Mouse (Mus musculus): Measurements from ENCODE around the gene Itgb6.

The Itgb6 gene

DNA sequence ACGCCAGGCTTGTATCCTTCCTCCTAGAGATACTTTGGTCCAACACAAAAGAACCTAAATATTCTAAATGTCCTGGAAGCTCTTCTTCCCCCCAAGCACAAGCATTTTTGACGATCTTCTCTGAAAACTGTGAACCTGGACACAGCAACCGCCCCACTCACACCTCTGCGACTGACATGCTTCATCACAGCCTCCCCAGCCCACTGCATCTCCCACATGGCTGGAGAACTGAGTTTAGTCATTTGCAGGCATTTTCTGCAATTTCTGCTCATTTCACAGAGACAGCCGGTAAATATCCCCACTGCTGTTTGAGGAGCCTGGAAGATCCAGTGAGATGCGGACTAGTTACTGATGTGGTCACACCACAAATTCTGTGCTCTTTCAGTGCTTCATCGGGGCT is 107.7 kb downstream of the Itgb6 start:
- DNase-seq (ENCODE audit: low read depth, low spot score), result no peak

DNA sequence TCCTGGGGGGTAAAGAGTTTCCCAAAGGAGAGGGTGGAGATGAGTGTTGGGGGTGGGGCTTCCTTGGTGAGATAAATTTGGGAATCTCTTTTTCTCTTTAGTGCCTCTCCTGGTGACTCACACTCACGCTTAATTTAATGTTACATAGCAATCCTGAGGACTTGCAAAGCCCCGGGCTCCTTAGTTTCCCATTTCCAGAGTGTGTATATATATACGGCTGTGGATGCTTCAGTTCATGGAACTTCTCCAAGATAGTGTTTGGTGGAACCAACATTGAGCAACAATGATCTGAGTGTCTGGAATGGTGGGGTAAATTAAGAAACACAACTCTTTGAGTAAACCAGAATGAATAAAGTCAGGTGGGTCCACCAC is 108.6 kb downstream of the Itgb6 start:
- no peak for DNase-seq (ENCODE audit: low read depth, low spot score)

DNA sequence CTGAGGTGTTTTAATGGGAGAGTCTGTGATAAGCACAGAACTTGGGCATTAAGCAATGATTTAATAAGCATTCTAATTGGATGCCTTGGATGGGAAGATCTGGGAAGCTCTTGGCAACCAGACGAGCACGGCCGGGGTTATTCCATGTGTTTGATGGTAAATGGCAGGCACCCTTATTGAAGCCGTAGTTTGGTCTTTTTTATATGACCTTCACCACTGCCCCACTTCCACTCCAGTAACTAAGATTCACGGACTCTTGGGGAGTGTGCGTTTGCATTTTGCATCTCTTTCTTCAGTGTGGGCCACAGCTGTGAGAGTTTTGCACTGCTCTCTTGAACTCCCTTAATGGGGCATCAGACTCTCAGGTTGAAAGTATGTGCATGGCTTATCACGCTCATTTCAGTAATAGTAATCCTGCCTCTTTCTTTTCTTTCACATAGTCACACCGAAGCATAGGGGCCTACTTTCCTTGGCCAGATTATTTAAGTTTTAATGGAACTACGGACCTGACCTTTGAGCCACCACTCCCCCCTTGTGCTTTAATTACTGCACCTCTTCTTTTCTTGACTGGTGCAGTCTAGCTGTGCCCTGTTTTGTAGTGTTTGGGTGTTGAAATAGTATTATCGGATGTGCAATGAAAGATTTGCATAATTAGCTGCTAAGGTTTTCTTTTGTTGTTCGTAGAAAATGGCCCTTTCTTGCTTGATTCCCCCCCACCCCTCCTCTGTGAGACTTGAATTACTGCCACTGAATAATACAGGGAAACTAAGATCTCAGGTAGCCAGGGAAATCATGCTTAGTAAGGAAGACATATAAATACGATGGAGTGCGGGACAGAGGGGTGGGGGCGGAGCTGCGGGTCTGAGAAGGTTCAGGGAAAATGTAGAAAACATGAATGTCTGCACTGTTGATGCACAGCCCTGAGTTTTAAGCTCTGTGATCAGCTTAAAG is 109.3 kb downstream of the Itgb6 start:
- no peak for DNase-seq (ENCODE audit: low read depth, low spot score)

DNA sequence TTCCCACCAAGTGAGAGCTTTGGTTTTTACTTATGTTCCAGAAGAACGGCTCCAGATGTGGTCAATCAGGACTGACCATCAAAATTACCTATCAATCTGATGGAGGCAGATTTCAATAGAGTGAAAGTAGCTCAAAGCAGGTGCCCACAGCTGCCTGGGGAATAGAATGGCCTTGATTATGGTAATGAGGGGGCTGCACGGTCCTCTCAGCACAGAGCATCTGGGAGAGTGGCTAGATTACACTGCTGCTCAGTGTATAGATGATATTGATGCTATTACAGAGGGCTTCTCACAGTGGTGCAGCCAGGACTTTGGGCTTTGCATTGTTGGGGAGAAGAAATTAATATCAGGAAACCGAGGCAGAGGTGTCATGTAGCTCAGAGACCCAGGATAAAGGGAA is 110.8 kb downstream of the Itgb6 start:
- DNase-seq (ENCODE audit: low read depth, low spot score), result no peak

DNA sequence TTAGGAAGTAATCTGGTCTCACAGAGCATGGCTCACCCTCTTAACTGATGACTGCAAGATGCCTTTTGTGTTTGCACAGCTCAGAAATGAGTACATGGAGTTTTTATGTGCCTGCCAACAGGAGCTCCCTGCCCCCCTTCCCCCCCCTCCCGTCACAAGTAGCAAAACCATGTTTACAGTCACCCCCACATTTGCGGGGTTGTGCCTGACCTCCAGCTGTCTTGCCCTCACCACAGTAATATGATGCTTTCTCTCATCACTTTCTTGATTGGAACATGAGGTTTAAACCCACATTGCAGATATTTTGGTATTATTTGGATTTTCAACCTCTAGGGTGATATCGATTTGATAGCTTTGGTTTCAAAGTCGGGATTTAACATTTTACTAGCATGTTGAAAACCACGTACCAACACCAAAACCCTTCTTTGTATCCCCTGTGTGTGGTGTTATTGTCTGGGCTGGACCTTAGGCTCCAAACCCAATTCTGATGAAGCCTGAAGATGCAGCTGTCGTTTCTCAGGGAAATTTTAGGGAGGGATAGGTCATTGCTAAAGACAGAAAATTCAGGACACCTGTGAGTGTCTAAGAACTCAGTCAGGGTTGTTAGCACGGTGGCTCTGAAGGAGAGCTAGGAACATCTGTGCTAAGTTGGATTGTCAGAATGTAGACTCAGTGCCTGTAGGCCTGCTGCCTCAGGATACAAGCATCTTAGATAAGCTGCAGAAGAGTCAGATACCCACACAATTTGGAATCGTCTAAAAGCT is 112.8 kb downstream of the Itgb6 start:
- no peak for DNase-seq (ENCODE audit: low read depth, low spot score)

DNA sequence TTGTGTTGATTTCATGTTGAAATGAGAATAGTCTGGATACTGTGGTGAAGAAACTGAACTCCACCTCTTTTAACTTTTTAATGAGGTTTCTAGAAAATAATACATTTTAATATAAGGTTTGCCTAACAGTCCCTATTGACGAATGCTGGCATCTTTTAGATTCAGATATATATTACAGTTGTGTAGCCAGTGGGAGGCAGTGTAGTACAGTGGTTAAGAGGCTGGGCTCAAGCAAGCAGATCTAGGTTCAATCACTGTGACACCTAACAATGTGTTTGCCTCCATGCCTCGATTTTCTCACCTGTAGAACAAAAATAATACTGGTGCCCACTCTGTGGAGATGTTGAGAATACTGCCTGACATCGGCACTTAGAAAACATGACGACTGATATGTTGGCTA is 114.5 kb downstream of the Itgb6 start:
- no peak for DNase-seq (ENCODE audit: low read depth, low spot score)

DNA sequence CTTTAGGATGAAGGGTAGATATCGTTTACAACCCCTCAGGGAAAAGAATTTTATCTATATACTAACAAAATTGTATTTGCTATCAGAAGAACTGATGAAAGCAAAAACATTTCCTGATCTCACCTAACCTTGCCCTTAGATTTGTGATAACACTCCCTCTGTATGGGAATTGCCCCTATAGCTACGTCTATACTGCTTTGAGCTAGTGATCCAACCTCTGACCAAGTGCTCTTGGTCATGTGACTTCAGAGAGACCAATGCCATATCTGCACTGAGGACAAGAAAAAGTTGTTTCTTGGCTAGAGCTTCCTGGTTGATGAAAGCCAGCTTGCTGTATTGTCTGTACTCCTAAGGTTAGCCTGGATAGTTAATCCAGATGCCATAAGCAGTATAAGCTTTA is 121.1 kb downstream of the Itgb6 start:
- DNase-seq (ENCODE audit: low read depth, low spot score), result no peak

DNA sequence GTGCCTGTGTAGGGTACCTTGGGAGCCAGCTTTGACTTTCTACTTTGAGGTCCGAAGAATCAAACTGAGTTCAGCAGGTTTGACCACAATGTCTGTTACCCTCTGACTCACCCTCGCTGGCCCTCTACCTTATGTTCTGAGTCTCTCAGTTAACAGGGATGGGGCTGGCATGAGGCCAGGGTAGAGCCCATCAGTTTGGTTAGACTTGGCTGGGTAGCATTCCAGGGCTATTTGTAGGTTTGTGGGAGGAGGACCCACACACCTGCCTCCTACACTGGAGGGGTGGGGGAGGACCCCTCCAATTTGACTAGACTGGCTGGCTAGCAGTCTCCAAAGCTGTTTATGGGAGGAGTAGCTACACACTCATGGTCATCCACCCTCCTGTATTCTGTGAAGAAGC is 121.6 kb downstream of the Itgb6 start:
- DNase-seq (ENCODE audit: low read depth, low spot score), result no peak

DNA sequence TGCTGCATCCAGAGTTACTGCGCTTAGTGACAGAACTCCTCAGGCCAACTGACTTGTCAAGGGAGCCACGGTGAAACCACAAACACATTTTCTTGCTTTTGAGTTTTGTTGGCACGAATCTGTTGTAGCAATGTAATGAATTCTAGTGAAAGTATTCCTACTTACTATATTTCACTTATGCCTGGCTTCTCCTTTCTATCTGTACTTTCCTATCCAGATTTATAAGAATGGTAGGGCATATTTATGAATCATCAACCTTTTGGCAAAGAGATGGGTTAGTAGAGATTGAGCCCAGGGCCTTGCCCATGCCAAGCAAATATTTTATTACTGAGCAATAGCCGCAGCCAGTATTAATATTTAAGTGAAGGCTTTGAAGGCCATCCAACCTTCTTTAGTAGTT is 139.0 kb downstream of the Itgb6 start:
- DNase-seq (ENCODE audit: low read depth, low spot score), result no peak

DNA sequence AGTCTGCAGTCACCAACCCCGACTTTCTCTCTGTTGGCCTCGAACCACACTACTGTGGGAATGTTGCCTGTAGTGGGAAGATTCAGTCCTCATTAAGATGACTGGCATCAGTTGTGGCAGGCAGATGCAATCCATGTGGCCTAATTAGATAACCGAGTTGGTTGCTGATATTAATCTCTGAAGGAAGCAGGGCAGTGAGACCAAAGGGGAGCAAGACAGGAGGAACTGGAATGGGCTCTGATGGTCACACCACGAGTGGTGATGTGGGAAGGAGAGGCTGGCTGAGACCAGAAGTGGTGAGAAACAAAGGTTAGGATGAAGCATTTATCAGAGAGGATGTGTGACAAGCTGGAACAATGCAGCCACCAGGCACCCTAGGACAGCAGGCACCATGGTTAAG is 167.9 kb downstream of the Itgb6 start:
- DNase-seq (ENCODE audit: low read depth, low spot score), result no peak

DNA sequence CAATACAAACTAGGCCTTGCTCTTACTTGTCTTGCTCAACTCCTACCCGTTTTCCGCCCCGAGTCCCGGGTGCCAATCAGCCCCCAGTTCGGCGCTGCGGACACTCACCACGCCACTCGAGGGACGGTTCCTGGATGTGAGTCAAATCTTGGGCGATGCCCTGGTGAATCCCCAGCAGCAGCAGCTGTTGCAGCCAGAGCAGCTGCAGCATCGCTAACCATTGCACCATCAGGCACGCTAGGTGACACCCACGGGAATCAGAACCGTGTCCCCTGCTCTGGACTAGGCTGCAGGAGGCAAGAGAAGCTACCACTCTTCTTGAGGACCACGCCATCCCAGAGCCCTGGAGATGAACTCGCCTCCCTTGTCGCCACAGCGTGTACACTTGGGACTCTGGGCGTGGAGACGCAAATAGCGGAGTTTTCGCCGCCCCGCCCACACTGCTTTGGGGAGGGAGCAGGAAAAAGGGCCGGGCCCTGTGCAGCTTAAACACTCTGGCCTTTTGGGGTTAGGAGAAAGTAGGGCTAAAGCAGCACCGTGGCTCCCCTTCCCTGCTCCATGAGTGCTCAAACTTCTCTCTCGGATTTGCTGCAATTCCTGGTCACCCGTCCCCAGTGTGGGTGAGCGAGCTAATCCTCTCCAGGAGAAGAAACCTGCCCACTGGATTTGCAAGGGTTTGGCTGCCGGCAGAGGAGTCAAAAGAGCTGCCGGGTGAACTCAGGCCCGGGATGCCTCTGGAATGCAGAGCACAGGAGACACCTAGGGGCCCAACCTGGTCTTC is 169.4 kb downstream of the Itgb6 start, which contains the start of gene Pla2r1:
Pla2r1 (minus strand) TSS at position 407 of the 781 bp plus-strand sequence.
- no peak for DNase-seq (ENCODE audit: low read depth, low spot score)

DNA sequence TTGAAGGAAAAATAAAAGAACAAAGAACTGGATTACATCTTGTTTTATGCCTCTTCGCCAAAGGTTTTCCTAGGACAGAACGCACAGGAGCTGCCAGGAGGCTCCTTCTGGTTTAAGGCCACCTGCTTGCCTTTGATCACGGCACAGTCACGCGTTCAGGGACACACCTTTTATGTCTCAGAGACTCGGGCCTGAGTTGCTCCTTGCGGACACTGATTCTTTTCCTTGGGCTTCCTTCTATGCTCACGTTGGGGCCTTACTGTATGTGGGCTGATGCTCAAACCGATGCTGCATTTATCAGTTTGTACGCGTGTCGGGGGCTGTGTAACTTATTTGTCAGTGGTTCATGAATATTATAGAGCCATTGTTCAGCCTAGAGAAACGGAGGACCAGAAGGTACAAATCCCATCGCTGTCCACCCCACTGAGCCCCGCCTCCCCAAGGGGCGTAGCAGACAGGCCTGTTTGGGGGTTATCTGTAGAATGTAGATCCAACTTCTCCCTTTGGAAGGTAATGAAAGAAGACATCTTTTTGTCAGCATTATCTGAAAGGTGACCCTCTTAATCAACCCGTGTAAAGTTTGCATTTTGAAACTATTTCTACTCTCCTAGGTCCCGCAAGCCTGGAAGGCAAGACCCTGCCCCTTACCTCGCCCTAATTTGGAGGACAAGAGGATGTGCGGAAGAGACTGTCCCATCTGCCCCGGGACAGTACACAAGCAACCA is 170.1 kb downstream of the Itgb6 start:
- DNase-seq (ENCODE audit: low read depth, low spot score), result no peak

DNA sequence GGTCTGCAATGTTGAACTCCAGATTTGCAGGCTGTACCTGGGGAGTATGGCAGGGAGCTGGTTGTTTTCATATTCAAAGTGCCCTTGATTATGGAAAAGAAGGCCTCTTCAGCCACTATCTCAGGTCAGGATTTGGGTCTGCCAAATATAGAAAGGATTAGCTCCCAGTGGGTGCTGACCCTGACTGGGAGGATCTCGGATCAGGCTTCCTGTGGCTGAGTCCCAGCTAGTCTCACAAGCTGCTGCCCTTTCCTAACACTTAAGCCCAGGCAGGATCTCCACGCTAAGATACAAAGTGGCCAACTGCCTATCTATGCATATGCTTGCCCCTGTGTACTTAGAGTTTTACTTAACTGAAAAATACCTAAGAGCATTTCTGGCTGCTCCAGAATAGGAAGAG is 170.8 kb downstream of the Itgb6 start:
- DNase-seq (ENCODE audit: low read depth, low spot score), result no peak

DNA sequence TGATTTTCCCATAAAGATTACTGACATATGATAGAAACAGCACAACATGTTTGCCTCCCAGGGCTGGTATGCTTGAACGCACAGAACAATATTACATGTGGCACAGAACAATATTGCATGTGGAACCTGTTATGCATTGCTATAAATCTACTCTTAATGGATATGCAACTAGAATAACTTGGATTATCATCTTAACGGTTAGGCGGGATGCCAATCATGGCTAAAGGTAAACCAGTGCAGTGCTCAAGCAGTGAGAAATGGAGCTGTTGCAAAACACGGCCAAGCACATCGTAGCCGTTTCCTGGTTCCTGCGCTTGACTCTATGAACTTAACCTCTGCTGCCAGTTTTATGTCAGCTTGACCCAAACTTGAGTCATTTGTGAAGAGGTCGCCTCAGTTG is 171.9 kb downstream of the Itgb6 start:
- DNase-seq (ENCODE audit: low read depth, low spot score), result no peak

DNA sequence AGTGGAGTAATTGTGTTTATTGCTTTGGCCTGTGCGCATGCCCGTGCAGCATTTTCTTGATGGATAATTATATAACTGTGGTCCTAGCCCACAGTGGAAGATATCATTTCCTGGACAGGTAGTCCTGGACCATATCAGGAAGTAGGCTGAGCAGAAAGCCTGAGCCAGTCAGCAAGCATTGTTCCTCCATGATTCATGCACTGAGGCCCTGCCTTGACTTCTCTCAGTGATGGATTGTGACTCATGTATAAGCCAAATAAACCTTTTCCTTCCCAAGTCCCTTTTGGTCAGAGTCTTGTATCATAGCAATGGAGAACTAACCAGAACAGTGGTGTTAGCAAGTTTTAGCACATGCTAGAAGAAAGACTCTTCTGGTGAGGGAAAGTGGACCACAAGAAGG is 172.6 kb downstream of the Itgb6 start:
- DNase-seq (ENCODE audit: low read depth, low spot score), result no peak
